Mouse (Mus musculus) intestine, postnatal 0 days (tissue): Measurements from ENCODE around the gene Slc19a3. TPM values are rescaled to one million over a fixed set of nuclear protein-coding genes. Genes with fewer than 3 reads are reported as not detected.
"Not testable (repeated sequence)": the region's sequence is repeated elsewhere in the genome, so short reads cannot be mapped to it uniquely, and the experiment has no call there.

Experiments used
- ATAC-seq: fragments of 200-750 bp; cut with Nextera tagmentation; 2 replicates; pipeline ENCODE4 v1.8.0; 2017; ENCODE audit warnings: mild to moderate bottlenecking, moderate TSS enrichment, moderate library complexity
- H3K27ac ChIP-seq: fragments of 300-500 bp; sonication (generic); 2 replicates; pipeline ENCODE4 v1.5.1; 2014; ENCODE audit warnings: mild to moderate bottlenecking, low read depth, low read length, moderate library complexity
- H3K27me3 ChIP-seq: fragments of 300-500 bp; sonication (generic); replicated peaks from 2 replicates; pipeline ENCODE4 v1.6.1; 2014; ENCODE audit warnings: low read length, mixed read lengths; ENCODE audit not compliant: control insufficient read depth, insufficient read depth
- H3K36me3 ChIP-seq: fragments of 300-500 bp; sonication (generic); 2 replicates; pipeline ENCODE4 v1.6.1; 2014; ENCODE audit warnings: mild to moderate bottlenecking, moderate library complexity; ENCODE audit not compliant: control insufficient read depth, insufficient read depth
- H3K4me1 ChIP-seq: fragments of 300-500 bp; sonication (generic); replicated peaks from 2 replicates; pipeline ENCODE4 v1.6.1; 2014; ENCODE audit warnings: antibody characterized with exemption, low read length, mixed read lengths; ENCODE audit not compliant: control insufficient read depth, insufficient read depth
- H3K4me2 ChIP-seq: fragments of 300-500 bp; sonication (generic); replicated peaks from 2 replicates; pipeline ENCODE4 v1.6.1; 2014; ENCODE audit warnings: low read depth, mild to moderate bottlenecking, moderate library complexity
- H3K4me3 ChIP-seq: fragments of 300-500 bp; sonication (generic); 2 replicates; pipeline ENCODE4 v1.5.1; 2014; ENCODE audit warnings: low read depth, low read length
- H3K9ac ChIP-seq: fragments of 300-500 bp; sonication (generic); 2 replicates; pipeline ENCODE4 v1.6.1; 2014; ENCODE audit warnings: mild to moderate bottlenecking, low read depth, low read length
- H3K9me3 ChIP-seq: fragments of 300-500 bp; sonication (generic); 2 replicates; pipeline ENCODE4 v1.6.1; 2016; ENCODE audit warnings: mixed run types; ENCODE audit not compliant: control insufficient read depth
- CTCF ChIP-seq: sonication (generic); IDR thresholded peaks from 2 replicates; pipeline ENCODE4 v1.5.1; 2016; ENCODE audit warnings: low read depth, mild to moderate bottlenecking, control low read depth, antibody characterized with exemption, moderate library complexity
- WGBS: fragments of 180-500 bp; shearing (Covaris S2); extraction: QIAGEN DNeasy Blood & Tissue Kit; methylation state at CpG from one replicate; pipeline ENCODE4 v1.1.7; 2014; 5-methylcytosine and 5-hydroxymethylcytosine counted together
- polyA plus RNA-seq: library from polyadenylated mRNA; unstranded; fragments of >200 nt; fragmentation: Nextera tagmentation; extraction: Ambion mirVana; gene quantifications from 2 replicates; pipeline ENCODE4 v1.2.1, GENCODE M21; 2015

The Slc19a3 gene
- polyA plus RNA-seq, 1 experiment from 2014 or later = 5.8 TPM

DNA sequence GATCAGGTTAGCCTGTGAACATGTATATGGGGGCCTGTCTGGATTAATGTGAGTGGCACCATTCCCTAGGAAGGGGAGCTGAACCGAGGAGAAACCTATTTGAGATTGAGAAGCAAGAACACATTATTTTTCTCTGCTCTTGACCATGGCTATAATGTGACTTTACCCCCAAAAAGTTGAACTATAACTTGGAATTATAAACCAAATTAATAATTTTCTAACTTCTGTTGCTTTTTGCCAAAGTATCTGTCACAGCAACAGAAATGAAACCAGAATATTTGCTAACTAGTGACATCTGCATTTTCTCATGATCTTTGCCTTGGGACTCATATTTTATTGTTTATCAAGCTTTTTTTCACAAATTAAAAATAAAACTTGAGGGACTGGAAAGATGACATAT is 21.7 kb downstream of the Slc19a3 start:
- Histone ChIP-seq H3K9ac (no peak overlapping the region), H3K36me3 (no peaks in the 10 kb centered on the region), H3K4me3 (no peak overlapping the region), H3K4me2 (no peak overlapping the region), H3K9me3 (no peaks in the 10 kb centered on the region), H3K4me1 (no peaks in the 10 kb centered on the region), H3K27ac (no peak overlapping the region), H3K27me3 (no peaks in the 10 kb centered on the region)
- 32% methylated on average over 1 of the region's 1 CpGs for WGBS
- no peak for TF ChIP-seq CTCF
- no peak for ATAC-seq

DNA sequence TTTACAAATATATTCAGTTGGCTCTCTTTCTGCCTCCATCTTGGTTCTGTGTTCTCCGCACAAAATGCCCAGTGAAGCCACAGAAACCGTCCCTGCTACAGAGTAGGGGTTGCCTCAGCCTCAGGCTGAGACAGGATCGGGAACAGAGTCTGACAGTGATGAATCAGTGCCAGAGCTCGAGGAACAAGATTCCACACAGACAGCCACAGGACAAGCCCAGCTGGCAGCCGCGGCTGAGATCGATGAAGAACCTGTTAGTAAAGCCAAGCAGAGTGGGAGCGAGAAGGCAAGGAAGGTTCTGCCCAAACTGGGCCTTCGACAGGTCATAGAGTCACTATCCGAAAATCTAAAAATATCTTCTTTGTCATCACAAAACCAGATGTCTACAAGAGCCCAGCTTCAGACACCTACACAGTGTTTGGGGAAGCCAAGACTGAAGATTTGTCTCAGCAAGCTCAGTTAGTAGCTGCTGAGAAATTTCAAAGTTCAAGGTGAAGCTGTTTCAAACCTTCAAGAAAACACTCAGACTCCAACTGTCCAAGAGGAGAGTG is 22.8 kb downstream of the Slc19a3 start:
- no peak overlapping the region for H3K4me3 ChIP-seq
- 69% methylated on average over 10 of the region's 10 CpGs for WGBS
- H3K9me3 ChIP-seq = no peaks in the 10 kb centered on the region
- no peak for TF ChIP-seq CTCF
- no peaks in the 10 kb centered on the region for H3K4me1 ChIP-seq
- no peak overlapping the region for H3K9ac ChIP-seq
- no peak overlapping the region for H3K27ac ChIP-seq
- no peaks in the 10 kb centered on the region for H3K36me3 ChIP-seq
- no peak for ATAC-seq
- H3K4me2 ChIP-seq = no peak overlapping the region
- H3K27me3 ChIP-seq = no peaks in the 10 kb centered on the region

DNA sequence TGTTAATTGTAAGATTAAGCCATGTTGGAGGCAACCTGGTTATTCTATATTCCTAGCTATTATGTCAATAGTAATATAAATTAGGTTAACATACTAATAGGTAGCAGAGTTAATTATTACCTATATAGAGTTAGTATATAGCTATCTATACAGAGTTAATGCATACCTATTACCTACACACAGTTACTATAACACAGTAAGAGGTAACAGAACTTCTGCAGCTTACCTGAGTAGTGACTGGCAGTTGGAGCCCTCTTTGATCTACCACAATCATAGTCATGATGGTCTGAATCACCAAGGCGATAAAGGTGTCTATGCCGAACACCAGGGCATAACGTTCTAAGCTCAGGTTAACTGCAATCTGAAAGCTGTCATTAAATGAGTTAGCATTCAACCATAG is 23.8 kb downstream of the Slc19a3 start:
- TF ChIP-seq CTCF = no peak
- Histone ChIP-seq H3K9ac (no peak overlapping the region), H3K4me1 (no peaks in the 10 kb centered on the region), H3K27me3 (no peaks in the 10 kb centered on the region), H3K36me3 (no peaks in the 10 kb centered on the region), H3K4me2 (no peak overlapping the region), H3K27ac (no peak overlapping the region), H3K9me3 (no peaks in the 10 kb centered on the region), H3K4me3 (no peak overlapping the region)
- no peak for ATAC-seq
- 56% methylated on average over 3 of the region's 3 CpGs for WGBS

DNA sequence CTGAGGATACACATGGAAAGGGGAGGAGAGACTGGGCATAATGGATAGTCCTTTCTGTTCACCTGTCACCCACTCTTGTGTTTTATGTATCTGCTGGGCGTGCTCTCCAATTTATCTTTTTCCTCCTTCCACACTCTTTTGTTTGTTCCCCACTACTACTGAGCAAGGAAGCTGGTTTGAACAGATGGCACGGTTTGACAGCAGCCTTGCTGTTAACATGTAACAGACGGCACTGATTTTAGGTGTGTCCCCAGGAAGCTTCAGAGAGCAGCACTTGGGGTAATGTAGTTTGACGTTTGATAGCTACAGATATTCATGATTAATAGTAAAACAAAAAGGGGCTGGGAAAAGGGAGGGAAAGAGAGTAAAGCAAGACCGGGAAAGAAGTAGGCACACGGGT is 30.8 kb downstream of the Slc19a3 start:
- H3K36me3 ChIP-seq = no peaks in the 10 kb centered on the region
- no peak overlapping the region for H3K4me3 ChIP-seq
- H3K27me3 ChIP-seq = no peaks in the 10 kb centered on the region
- no peaks in the 10 kb centered on the region for H3K9me3 ChIP-seq
- H3K4me1 ChIP-seq = no peaks in the 10 kb centered on the region
- TF ChIP-seq CTCF = no peak
- 50% methylated on average over 6 of the region's 6 CpGs for WGBS
- no peak for ATAC-seq
- H3K4me2 ChIP-seq = no peak overlapping the region
- no peak overlapping the region for H3K27ac ChIP-seq
- no peak overlapping the region for H3K9ac ChIP-seq

DNA sequence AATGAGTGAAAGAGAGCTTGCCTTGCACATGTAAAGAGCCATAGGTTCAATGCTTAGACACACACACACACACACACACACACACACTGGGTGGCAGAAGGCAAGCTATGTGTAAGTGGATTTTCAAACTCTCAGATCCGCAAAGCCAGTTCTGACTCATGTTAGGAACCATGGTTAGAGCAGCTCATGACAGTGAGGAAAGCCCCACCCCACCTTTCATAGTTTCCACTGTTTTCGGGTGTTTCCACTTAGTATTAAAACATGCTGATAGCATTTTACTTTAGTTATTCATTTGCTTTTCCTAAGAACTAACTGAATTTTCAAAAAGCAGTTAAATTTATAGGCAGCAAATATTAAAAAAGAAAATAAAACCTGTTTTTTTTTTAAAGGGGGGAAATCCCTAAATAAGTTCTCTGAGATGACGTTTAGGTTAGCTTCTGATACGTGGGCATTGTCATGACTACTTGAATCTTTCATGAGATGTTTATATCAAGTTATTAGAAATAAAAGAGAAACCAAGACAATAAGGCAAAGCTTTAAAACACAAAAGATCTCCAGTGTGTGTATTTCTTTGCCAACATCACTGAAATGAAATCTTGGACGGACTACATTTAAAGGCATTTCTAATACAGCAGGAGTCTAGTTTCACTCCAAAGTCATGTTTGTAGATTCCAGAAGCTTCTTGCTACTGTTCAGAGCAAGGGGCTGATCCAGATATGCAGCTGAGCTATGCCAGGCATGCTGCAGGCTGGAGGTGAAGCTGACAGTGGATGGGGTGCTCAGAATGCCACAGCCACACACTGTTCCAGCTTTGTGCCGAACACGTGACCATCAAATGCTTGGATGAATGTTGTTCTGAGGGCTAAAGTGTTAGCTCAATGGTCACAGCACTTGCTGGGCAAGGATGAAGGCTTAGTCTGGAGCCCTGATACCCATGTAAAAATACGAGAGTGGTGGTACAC is 31.7 kb downstream of the Slc19a3 start:
- H3K9ac ChIP-seq = no peak overlapping the region
- H3K4me2 ChIP-seq = no peak overlapping the region
- TF ChIP-seq CTCF = no peak
- WGBS = 79% methylated on average over 8 of the region's 8 CpGs
- no peak for ATAC-seq
- no peaks in the 10 kb centered on the region for H3K27me3 ChIP-seq
- no peaks in the 10 kb centered on the region for H3K36me3 ChIP-seq
- no peak overlapping the region for H3K27ac ChIP-seq
- H3K4me1 ChIP-seq = no peaks in the 10 kb centered on the region
- no peak overlapping the region for H3K4me3 ChIP-seq
- no peaks in the 10 kb centered on the region for H3K9me3 ChIP-seq

DNA sequence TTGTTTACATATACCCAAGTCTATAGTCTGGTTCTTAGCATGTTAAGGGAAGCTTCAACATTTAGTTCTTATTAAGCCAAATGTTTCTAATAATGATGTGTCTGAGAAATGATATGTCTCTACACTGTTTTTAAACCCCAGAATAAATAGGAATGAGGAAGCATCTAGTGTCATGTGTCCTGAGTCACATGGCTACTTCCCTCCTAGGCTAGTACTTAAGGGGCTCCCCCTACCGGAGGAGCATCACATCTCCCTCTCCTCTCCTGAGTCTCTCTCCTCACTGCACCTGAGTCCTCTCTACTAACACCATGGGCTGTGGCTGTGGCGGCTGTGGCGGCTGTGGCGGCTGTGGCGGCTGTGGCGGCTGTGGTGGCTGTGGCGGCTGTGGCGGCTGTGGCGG is 37.9 kb downstream of the Slc19a3 start, which contains the start of gene Gm47959:
Gene Gm47959 (plus strand): TSS at position 243 of the 400 bp plus-strand sequence.
- H3K27me3 ChIP-seq, H3K36me3 ChIP-seq, H3K4me1 ChIP-seq, H3K4me3 ChIP-seq, H3K4me2 ChIP-seq, ATAC-seq, H3K27ac ChIP-seq, H3K9ac ChIP-seq, H3K9me3 ChIP-seq: not testable (repeated sequence)
- whole genome bisulfite sequencing = 97% methylated on average over 8 of the region's 9 CpGs
